Mouse (Mus musculus) liver, postnatal 0 days (tissue): Measurements from ENCODE around the gene Bpifb1.
A peak's percentile ranks its signal among the peaks of the same experiment; 100 is the strongest.

Source experiments
- CTCF ChIP-seq: sonication (generic); IDR thresholded peaks from 2 replicates; pipeline ENCODE4 v1.5.1; 2016; ENCODE audit warnings: antibody characterized with exemption, low read depth
- EP300 ChIP-seq: IDR thresholded peaks from 2 replicates; pipeline ENCODE4 v1.6.1; 2016; ENCODE audit warnings: antibody characterized with exemption, low read depth, mild to moderate bottlenecking

DNA sequence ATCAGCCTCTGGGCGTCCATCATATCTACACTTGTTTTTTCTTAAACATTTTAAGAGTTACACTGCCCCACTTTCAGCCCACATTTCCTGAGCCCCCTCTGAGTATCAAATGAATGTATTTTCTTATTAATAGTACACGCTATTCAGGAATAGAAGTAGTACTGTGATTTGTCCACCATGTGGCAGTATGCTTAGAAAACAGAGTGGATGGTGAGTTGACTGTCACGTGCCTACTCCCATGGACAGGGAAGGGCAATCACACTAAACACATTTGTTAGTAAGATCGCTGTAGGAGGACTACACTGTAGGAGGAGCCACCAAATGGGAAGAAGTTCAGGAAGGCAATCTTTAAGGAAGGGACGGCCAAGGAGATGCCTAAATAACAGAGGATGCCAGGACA is 3.1 kb upstream of the Bpifb1 start:
- TF ChIP-seq EP300 (no peak), CTCF (peak; percentile 54)
